Mouse (Mus musculus): Measurements from ENCODE around the gene Nfil3. TPM values are rescaled to one million over a fixed set of nuclear protein-coding genes. Genes with fewer than 3 reads are reported as not detected.

Nfil3 gene
- total and polyA plus RNA-seq, 3 experiments, result 23.5 to 34.6 (median 30.0) TPM

GRCm38 (mm10) chr13:53001511-53001935, 20.6 kb upstream of the Nfil3 start:
- no peaks in the 10 kb centered on the region for H3K79me2 ChIP-seq (replicated peaks; ENCODE audit: control insufficient read depth, extremely low read depth, insufficient read depth, poor library complexity, severe bottlenecking)
- dilution Hi-C loops (cut with MboI; ENCODE audit: extremely low pct_ligation_motif_present, extremely low pct_unique_long_range_greater_than_20kb, low sequenced_read_pairs) (no loop called here), in situ Hi-C loops (cut with MboI; ENCODE audit: low pct_ligation_motif_present, low pct_unique_long_range_greater_than_20kb, low sequenced_read_pairs) (no loop called here)
- H3K9me3 ChIP-seq (replicated peaks; ENCODE audit: low read length), result no peaks in the 10 kb centered on the region
- peak; percentile 37; the same call in 1 of the 2 replicates for TF ChIP-seq JUN (IDR thresholded peaks at IDR 0.05; ENCODE audit: insufficient read depth, low read depth, low read length)
- no peak for TF ChIP-seq ETS1 (conservative IDR thresholded peaks at IDR 0.05; ENCODE audit: low read depth, low read length)
- no peak overlapping the region for H3K4me3 ChIP-seq (replicated peaks in 1 of 3; ENCODE audit: low read depth in 2 of 3, low read length in 2 of 3, poor library complexity in 1 of 3)
- H3K4me1 ChIP-seq (ENCODE audit: control insufficient read depth in 1 of 2, insufficient read depth in 2 of 2), result peaks cover 20 to 37% of the 10 kb centered on the region in 2 experiments
- no peak overlapping the region for H3K27ac ChIP-seq (ENCODE audit: insufficient read depth, low read depth)
- H3K36me3 ChIP-seq (replicated peaks in 1 of 2; ENCODE audit: control insufficient read depth in 1 of 2, insufficient read depth in 1 of 2, low read length in 1 of 2), result no peaks in the 10 kb centered on the region
- no peaks in the 10 kb centered on the region for H3K27me3 ChIP-seq (replicated peaks)
- no peak overlapping the region for H3K4me2 ChIP-seq (ENCODE audit: insufficient read depth, low read depth, poor library complexity, severe bottlenecking)
- no peak overlapping the region for H3K9ac ChIP-seq (ENCODE audit: insufficient read depth, low read depth)
- no peak for DNase-seq (ENCODE audit: extremely low read depth)

DNA sequence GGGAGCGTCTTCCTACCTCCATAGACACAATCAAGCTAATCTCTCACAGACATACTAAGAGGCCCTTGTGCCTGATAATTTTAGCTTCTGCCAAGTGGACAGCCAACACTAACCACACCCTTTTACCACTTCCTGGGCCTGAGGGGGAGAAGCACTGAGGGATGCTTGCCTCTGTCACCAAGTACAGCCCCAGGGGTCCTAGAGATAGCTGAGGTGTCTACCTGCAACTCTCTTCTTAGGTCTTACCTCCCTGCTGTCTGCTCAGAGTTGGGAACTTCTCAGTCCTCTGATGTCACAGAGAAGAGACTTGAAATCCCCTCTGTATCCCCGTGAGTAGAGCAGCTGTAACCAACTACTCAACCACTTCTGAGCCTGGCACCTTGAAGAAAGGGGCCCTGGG, 19.6 kb upstream of the Nfil3 start:
- dilution Hi-C loops (cut with MboI; ENCODE audit: extremely low pct_ligation_motif_present, extremely low pct_unique_long_range_greater_than_20kb, low sequenced_read_pairs) (no loop called here), in situ Hi-C loops (cut with MboI; ENCODE audit: low pct_ligation_motif_present, low pct_unique_long_range_greater_than_20kb, low sequenced_read_pairs) (no loop called here)

GRCm38 (mm10) chr13:52998541-52998940, 17.7 kb upstream of the Nfil3 start:
- H3K4me3 ChIP-seq (replicated peaks in 1 of 3; ENCODE audit: low read depth in 2 of 3, low read length in 2 of 3, poor library complexity in 1 of 3), result no peak overlapping the region
- dilution Hi-C loops (cut with MboI; ENCODE audit: extremely low pct_ligation_motif_present, extremely low pct_unique_long_range_greater_than_20kb, low sequenced_read_pairs), result no loop called here
- no peaks in the 10 kb centered on the region for H3K36me3 ChIP-seq (replicated peaks in 1 of 2; ENCODE audit: control insufficient read depth in 1 of 2, insufficient read depth in 1 of 2, low read length in 1 of 2)
- H3K9me3 ChIP-seq (replicated peaks; ENCODE audit: low read length), result peaks cover 2% of the 10 kb centered on the region
- H3K27ac ChIP-seq (ENCODE audit: insufficient read depth, low read depth), result no peak overlapping the region
- peak; percentile 61; the same call in 1 of the 2 replicates for TF ChIP-seq IRF4 (IDR thresholded peaks at IDR 0.05; ENCODE audit: low read depth, low read length)
- 0 out of 2 replicates have a peak, but pooled peaks have one; percentile 37 for TF ChIP-seq POLR2A (IDR thresholded peaks at IDR 0.05; ENCODE audit: low read depth, low read length)
- TF ChIP-seq MAFK (IDR thresholded peaks at IDR 0.05; ENCODE audit: insufficient replicate concordance, low read length), result no peak
- no peaks in the 10 kb centered on the region for H3K79me2 ChIP-seq (replicated peaks; ENCODE audit: control insufficient read depth, extremely low read depth, insufficient read depth, poor library complexity, severe bottlenecking)
- in situ Hi-C loops (cut with MboI; ENCODE audit: low pct_ligation_motif_present, low pct_unique_long_range_greater_than_20kb, low sequenced_read_pairs), result loop anchor here (25.0 kb wide), 1 partner anchor 1161 kb away; the partner anchor contains the start of gene Gadd45g
- H3K4me1 ChIP-seq (ENCODE audit: control insufficient read depth in 1 of 2, insufficient read depth in 2 of 2), result peaks cover 22 to 37% of the 10 kb centered on the region in 2 experiments
- peak overlapping the region; percentile 22; the same call in 1 of the 2 replicates for H3K4me2 ChIP-seq (ENCODE audit: insufficient read depth, low read depth, poor library complexity, severe bottlenecking)
- DNase-seq (ENCODE audit: extremely low read depth), result peak; percentile 40
- H3K27me3 ChIP-seq (replicated peaks), result no peaks in the 10 kb centered on the region
- peak overlapping the region; percentile 13; the same call in 1 of the 2 replicates for H3K9ac ChIP-seq (ENCODE audit: insufficient read depth, low read depth)

More for the DNA sequence above, 19.6 kb upstream of the Nfil3 start:
- Histone ChIP-seq H3K27me3 (replicated peaks) (no peaks in the 10 kb centered on the region), H3K9me3 (replicated peaks; ENCODE audit: low read length) (no peaks in the 10 kb centered on the region), H3K36me3 (replicated peaks in 1 of 2; ENCODE audit: control insufficient read depth in 1 of 2, insufficient read depth in 1 of 2, low read length in 1 of 2) (no peaks in the 10 kb centered on the region), H3K4me2 (ENCODE audit: insufficient read depth, low read depth, poor library complexity, severe bottlenecking) (no peak overlapping the region), H3K27ac (ENCODE audit: insufficient read depth, low read depth) (no peak overlapping the region), H3K4me3 (replicated peaks in 1 of 3; ENCODE audit: low read depth in 2 of 3, low read length in 2 of 3, poor library complexity in 1 of 3) (no peak overlapping the region), H3K79me2 (replicated peaks; ENCODE audit: control insufficient read depth, extremely low read depth, insufficient read depth, poor library complexity, severe bottlenecking) (no peaks in the 10 kb centered on the region), H3K9ac (ENCODE audit: insufficient read depth, low read depth) (no peak overlapping the region), H3K4me1 (ENCODE audit: control insufficient read depth in 1 of 2, insufficient read depth in 2 of 2) (peaks cover 20 to 37% of the 10 kb centered on the region in 2 experiments)
- no peak for TF ChIP-seq MEF2A (IDR thresholded peaks at IDR 0.05; ENCODE audit: borderline replicate concordance, low read depth, low read length)
- no peak for TF ChIP-seq ELF1 (IDR thresholded peaks at IDR 0.05; ENCODE audit: low read depth, low read length)
- no peak for TF ChIP-seq MAX (IDR thresholded peaks at IDR 0.05; ENCODE audit: low read length)
- no peak for TF ChIP-seq ZKSCAN1 (IDR thresholded peaks at IDR 0.05; ENCODE audit: borderline replicate concordance, low read depth, low read length)
- no peak for TF ChIP-seq BHLHE40 (IDR thresholded peaks at IDR 0.05; ENCODE audit: low read depth, low read length)
- no peak for TF ChIP-seq RCOR1 (conservative IDR thresholded peaks at IDR 0.05; ENCODE audit: low read depth, low read length)
- TF ChIP-seq E2F4 (IDR thresholded peaks at IDR 0.05; ENCODE audit: insufficient replicate concordance, low read depth, low read length), result no peak
- TF ChIP-seq ZMIZ1 (IDR thresholded peaks at IDR 0.05; ENCODE audit: low read depth, low read length), result no peak
- TF ChIP-seq USF1 (IDR thresholded peaks at IDR 0.05; ENCODE audit: low read depth, low read length), result no peak
- no peak for TF ChIP-seq GABPA (IDR thresholded peaks at IDR 0.05; ENCODE audit: insufficient replicate concordance, low read depth, low read length)
- TF ChIP-seq CHD1 (IDR thresholded peaks at IDR 0.05; ENCODE audit: low read depth, low read length), result no peak
- TF ChIP-seq MAZ (IDR thresholded peaks at IDR 0.05; ENCODE audit: low read depth, low read length), result no peak
- no peak for TF ChIP-seq SIN3A (IDR thresholded peaks at IDR 0.05; ENCODE audit: low read length)
- DNase-seq (ENCODE audit: extremely low read depth), result no peak
